Mouse (Mus musculus) heart, adult 9 months (tissue): ENCODE results near the gene Tagln2.

Experiments
- DNase-seq, 2 experiments: peaks; one replicate each; pipeline ENCODE4 v3.0.0; 2022; ENCODE audit warnings: low spot score in 2 of 2

Tagln2 gene

GRCm38 (mm10) chr1:172481111-172481510 is 18.7 kb upstream of the Tagln2 start:
- no peak for DNase-seq

GRCm38 (mm10) chr1:172481540-172482280 is 18.1 kb upstream of the Tagln2 start, which contains the start of gene Igsf9:
Gene Igsf9 (plus strand): TSS chr1:172481788.
- peak; percentile 86 to 87 for DNase-seq

- no peak for DNase-seq
Measured at GRCm38 (mm10) chr1:172482518-172483360, 17.1 kb upstream of the Tagln2 start.

- DNase-seq, result no peak
Measured at GRCm38 (mm10) chr1:172483361-172483660, 16.5 kb upstream of the Tagln2 start.

GRCm38 (mm10) chr1:172484236-172484635 is 15.6 kb upstream of the Tagln2 start:
- DNase-seq, result no peak

GRCm38 (mm10) chr1:172484671-172485070 is 15.2 kb upstream of the Tagln2 start:
- DNase-seq, result no peak

- no peak for DNase-seq
Measured at GRCm38 (mm10) chr1:172485821-172486220, 14.0 kb upstream of the Tagln2 start.

- no peak for DNase-seq
Measured at GRCm38 (mm10) chr1:172486236-172486635, 13.6 kb upstream of the Tagln2 start.

GRCm38 (mm10) chr1:172486651-172487050 is 13.2 kb upstream of the Tagln2 start:
- DNase-seq, result no peak

GRCm38 (mm10) chr1:172487859-172488258 is 12.0 kb upstream of the Tagln2 start:
- DNase-seq, result no peak

GRCm38 (mm10) chr1:172488831-172489230 is 11.0 kb upstream of the Tagln2 start:
- DNase-seq, result no peak

GRCm38 (mm10) chr1:172489585-172490250 is 10.1 kb upstream of the Tagln2 start:
- no peak for DNase-seq

GRCm38 (mm10) chr1:172490261-172490661 is 9.6 kb upstream of the Tagln2 start:
- DNase-seq, result peak; percentile 72 to 88

GRCm38 (mm10) chr1:172492047-172492446 is 7.8 kb upstream of the Tagln2 start:
- DNase-seq, result no peak

- no peak for DNase-seq
Measured at GRCm38 (mm10) chr1:172493516-172493915, 6.3 kb upstream of the Tagln2 start.

GRCm38 (mm10) chr1:172496030-172496429 is 3.8 kb upstream of the Tagln2 start:
- DNase-seq, result no peak

GRCm38 (mm10) chr1:172497428-172497827 is 2.4 kb upstream of the Tagln2 start:
- DNase-seq, result no peak

- DNase-seq, result peak; percentile 72 to 74
Measured at GRCm38 (mm10) chr1:172500451-172501370, 864 bp downstream of the Tagln2 start.

- DNase-seq, result peak; percentile 86 to 87
Measured at GRCm38 (mm10) chr1:172501371-172502144, 1.7 kb downstream of the Tagln2 start.
